Mouse (Mus musculus) heart, postnatal 4 days (tissue): ENCODE data around the gene Gm14214. TPM values are rescaled to one million over a fixed set of nuclear protein-coding genes. Genes with fewer than 3 reads are reported as not detected.

Source experiments
- DNase-seq: peaks from one replicate; pipeline ENCODE4 v3.0.0; 2021
- total RNA-seq, 2 experiments: library from RNA; stranded (reverse); gene quantifications; 2 replicates each; pipeline ENCODE4 v1.2.3; 2021

Gene Gm14214
- total RNA-seq, 2 experiments from 2014 or later: not detected

GRCm38 (mm10) chr2:154774032-154774431, 4.2 kb upstream of the Gm14214 start:
- peak; percentile 40 for DNase-seq

GRCm38 (mm10) chr2:154771604-154772003, 1.8 kb upstream of the Gm14214 start:
- DNase-seq: no peak

GRCm38 (mm10) chr2:154767051-154767450, 2.8 kb downstream of the Gm14214 start:
- no peak for DNase-seq

GRCm38 (mm10) chr2:154765554-154766008, 4.2 kb downstream of the Gm14214 start:
- no peak for DNase-seq

- DNase-seq: no peak
Observed at GRCm38 (mm10) chr2:154764828-154765497, 4.9 kb downstream of the Gm14214 start.

GRCm38 (mm10) chr2:154763226-154763625, 6.6 kb downstream of the Gm14214 start:
- no peak for DNase-seq

GRCm38 (mm10) chr2:154758454-154758853, 11.4 kb downstream of the Gm14214 start:
- DNase-seq: no peak

- DNase-seq: no peak
Observed at GRCm38 (mm10) chr2:154757691-154758090, 12.1 kb downstream of the Gm14214 start.

- no peak for DNase-seq
Observed at GRCm38 (mm10) chr2:154755791-154756190, 14.0 kb downstream of the Gm14214 start.

- no peak for DNase-seq
Observed at GRCm38 (mm10) chr2:154754068-154754560, 15.7 kb downstream of the Gm14214 start.

GRCm38 (mm10) chr2:154751924-154752323, 17.9 kb downstream of the Gm14214 start:
- DNase-seq: no peak

GRCm38 (mm10) chr2:154749046-154750036, 20.5 kb downstream of the Gm14214 start:
- DNase-seq: peak; percentile 22

GRCm38 (mm10) chr2:154748383-154748782, 21.4 kb downstream of the Gm14214 start:
- DNase-seq: no peak

GRCm38 (mm10) chr2:154743915-154744314, 25.9 kb downstream of the Gm14214 start:
- no peak for DNase-seq

GRCm38 (mm10) chr2:154742911-154743819, 26.7 kb downstream of the Gm14214 start:
- DNase-seq: no peak

GRCm38 (mm10) chr2:154738621-154739020, 31.2 kb downstream of the Gm14214 start:
- DNase-seq: no peak

- no peak for DNase-seq
Observed at GRCm38 (mm10) chr2:154735986-154736385, 33.8 kb downstream of the Gm14214 start.

GRCm38 (mm10) chr2:154735416-154735815, 34.4 kb downstream of the Gm14214 start:
- no peak for DNase-seq

GRCm38 (mm10) chr2:154734977-154735376, 34.9 kb downstream of the Gm14214 start:
- no peak for DNase-seq

- DNase-seq: no peak
Observed at GRCm38 (mm10) chr2:154732503-154733141, 37.2 kb downstream of the Gm14214 start.

- no peak for DNase-seq
Observed at GRCm38 (mm10) chr2:154731916-154732315, 37.9 kb downstream of the Gm14214 start.

GRCm38 (mm10) chr2:154730841-154731240, 39.0 kb downstream of the Gm14214 start:
- DNase-seq: no peak
